Mouse (Mus musculus) macrophage (primary cell): ENCODE data around the gene Spen. TPM values are rescaled to one million over a fixed set of nuclear protein-coding genes. Genes with fewer than 3 reads are reported as not detected.

Source experiments
- H3K27ac ChIP-seq: fragments of 350-480 bp; formaldehyde crosslinking; 2 replicates; pipeline ENCODE4 v1.9.0; 2021
- H3K36me3 ChIP-seq: fragments of 350-480 bp; formaldehyde crosslinking; 2 replicates; pipeline ENCODE4 v1.9.0; 2021; ENCODE audit errors: inconsistent target
- H3K4me3 ChIP-seq: fragments of 350-480 bp; formaldehyde crosslinking; 2 replicates; pipeline ENCODE4 v1.9.0; 2021; ENCODE audit errors: inconsistent target
- H3K79me2 ChIP-seq: fragments of 350-480 bp; formaldehyde crosslinking; 2 replicates; pipeline ENCODE4 v1.9.0; 2021; ENCODE audit errors: inconsistent target
- WGBS: methylation state at CpG from one replicate; pipeline ENCODE4 v1.1.7; 2026; ENCODE audit warnings: inconsistent platforms; ENCODE audit not compliant: missing documents; 5-methylcytosine and 5-hydroxymethylcytosine counted together
- polyA plus RNA-seq: library from polyadenylated mRNA; stranded (reverse); fragments of 250-400 nt; gene quantifications from 3 replicates; pipeline ENCODE4 v1.2.4, GENCODE M21; 2018; ENCODE audit warnings: inconsistent platforms

Spen gene
- polyA plus RNA-seq, 1 experiment from 2014 or later, result 31.4 TPM

- no peaks in the 10 kb centered on the region for H3K36me3 ChIP-seq
- no peak overlapping the region for H3K4me3 ChIP-seq
- H3K79me2 ChIP-seq, result peaks cover 100% of the 10 kb centered on the region
- 87% methylated on average over 5 of the region's 5 CpGs for WGBS
- peak overlapping the region; percentile 69 for H3K27ac ChIP-seq
Observed at GRCm38 (mm10) chr4:141501058-141501457, 37.3 kb downstream of the Spen start.

- peaks cover 100% of the 10 kb centered on the region for H3K79me2 ChIP-seq
- 52% methylated on average over 4 of the region's 4 CpGs for WGBS
- H3K36me3 ChIP-seq, result 0 out of 2 replicates have a peak, but pooled peaks cover 1% of the 10 kb centered on the region
- H3K4me3 ChIP-seq, result no peak overlapping the region
- peak overlapping the region; percentile 69 for H3K27ac ChIP-seq
Observed at GRCm38 (mm10) chr4:141500637-141501036, 37.8 kb downstream of the Spen start.

GRCm38 (mm10) chr4:141488670-141489069, 49.7 kb downstream of the Spen start:
- Histone ChIP-seq H3K79me2 (peaks cover 42% of the 10 kb centered on the region; the same call in 1 of the 2 replicates), H3K27ac (no peak overlapping the region), H3K36me3 (peaks cover 96% of the 10 kb centered on the region), H3K4me3 (no peak overlapping the region)
- WGBS, result 91% methylated on average over 4 of the region's 4 CpGs

GRCm38 (mm10) chr4:141487581-141487980, 50.8 kb downstream of the Spen start:
- 96% methylated on average over 11 of the region's 11 CpGs for WGBS
- H3K4me3 ChIP-seq, result no peak overlapping the region
- H3K36me3 ChIP-seq, result peaks cover 96% of the 10 kb centered on the region
- H3K79me2 ChIP-seq, result peaks cover 31% of the 10 kb centered on the region; the same call in 1 of the 2 replicates
- no peak overlapping the region for H3K27ac ChIP-seq

GRCm38 (mm10) chr4:141484071-141484470, 54.3 kb downstream of the Spen start:
- H3K36me3 ChIP-seq, result peaks cover 96% of the 10 kb centered on the region
- no peaks in the 10 kb centered on the region; the same call in 1 of the 2 replicates for H3K79me2 ChIP-seq
- 94% methylated on average over 11 of the region's 11 CpGs for WGBS
- no peak overlapping the region for H3K27ac ChIP-seq
- no peak overlapping the region for H3K4me3 ChIP-seq

- Histone ChIP-seq H3K4me3 (no peak overlapping the region), H3K79me2 (no peaks in the 10 kb centered on the region; the same call in 1 of the 2 replicates), H3K27ac (peak overlapping the region; percentile 96; the same call in 1 of the 2 replicates), H3K36me3 (peaks cover 84% of the 10 kb centered on the region)
- 98% methylated on average over 8 of the region's 8 CpGs for WGBS
Observed at GRCm38 (mm10) chr4:141479411-141479810, 59.0 kb downstream of the Spen start.

GRCm38 (mm10) chr4:141478794-141479193, 59.6 kb downstream of the Spen start:
- H3K4me3 ChIP-seq, result no peak overlapping the region
- H3K27ac ChIP-seq, result peak overlapping the region; percentile 96
- H3K36me3 ChIP-seq, result peaks cover 84% of the 10 kb centered on the region
- 95% methylated on average over 32 of the region's 32 CpGs for WGBS
- no peaks in the 10 kb centered on the region; the same call in 1 of the 2 replicates for H3K79me2 ChIP-seq

- no peaks in the 10 kb centered on the region; the same call in 1 of the 2 replicates for H3K79me2 ChIP-seq
- H3K36me3 ChIP-seq, result peaks cover 84% of the 10 kb centered on the region
- no peak overlapping the region for H3K4me3 ChIP-seq
- H3K27ac ChIP-seq, result peak overlapping the region; percentile 96
- 68% methylated on average over 21 of the region's 23 CpGs for WGBS
Observed at GRCm38 (mm10) chr4:141478225-141478624, 60.2 kb downstream of the Spen start.

- Histone ChIP-seq H3K4me3 (no peak overlapping the region), H3K36me3 (peaks cover 83% of the 10 kb centered on the region), H3K79me2 (no peaks in the 10 kb centered on the region; the same call in 1 of the 2 replicates), H3K27ac (peak overlapping the region; percentile 96)
- under 1% methylated on average over 16 of the region's 16 CpGs for WGBS
Observed at GRCm38 (mm10) chr4:141477681-141478102, 60.7 kb downstream of the Spen start.

GRCm38 (mm10) chr4:141474431-141474830, 64.0 kb downstream of the Spen start:
- WGBS, result 97% methylated on average over 17 of the region's 19 CpGs
- H3K36me3 ChIP-seq, result peaks cover 86% of the 10 kb centered on the region
- H3K27ac ChIP-seq, result no peak overlapping the region
- no peaks in the 10 kb centered on the region; the same call in 1 of the 2 replicates for H3K79me2 ChIP-seq
- H3K4me3 ChIP-seq, result no peak overlapping the region

GRCm38 (mm10) chr4:141472641-141473321, 65.6 kb downstream of the Spen start:
- Histone ChIP-seq H3K36me3 (peaks cover 89% of the 10 kb centered on the region), H3K4me3 (no peak overlapping the region), H3K27ac (no peak overlapping the region), H3K79me2 (no peaks in the 10 kb centered on the region; the same call in 1 of the 2 replicates)
- WGBS, result 97% methylated on average over 30 of the region's 32 CpGs

GRCm38 (mm10) chr4:141471491-141471890, 66.9 kb downstream of the Spen start:
- WGBS, result 97% methylated on average over 14 of the region's 16 CpGs
- no peaks in the 10 kb centered on the region; the same call in 1 of the 2 replicates for H3K79me2 ChIP-seq
- H3K4me3 ChIP-seq, result no peak overlapping the region
- H3K27ac ChIP-seq, result no peak overlapping the region
- peaks cover 97% of the 10 kb centered on the region for H3K36me3 ChIP-seq

GRCm38 (mm10) chr4:141469343-141469742, 69.1 kb downstream of the Spen start:
- no peak overlapping the region for H3K27ac ChIP-seq
- H3K4me3 ChIP-seq, result no peak overlapping the region
- 93% methylated on average over 9 of the region's 9 CpGs for WGBS
- H3K79me2 ChIP-seq, result no peaks in the 10 kb centered on the region
- peaks cover 97% of the 10 kb centered on the region for H3K36me3 ChIP-seq

GRCm38 (mm10) chr4:141468576-141468975, 69.8 kb downstream of the Spen start:
- Histone ChIP-seq H3K27ac (no peak overlapping the region), H3K79me2 (no peaks in the 10 kb centered on the region), H3K36me3 (peaks cover 97% of the 10 kb centered on the region), H3K4me3 (no peak overlapping the region)
- 71% methylated on average over 8 of the region's 10 CpGs for WGBS

- H3K27ac ChIP-seq, result no peak overlapping the region
- H3K36me3 ChIP-seq, result peaks cover 98% of the 10 kb centered on the region
- WGBS, result 91% methylated on average over 6 of the region's 6 CpGs
- no peak overlapping the region for H3K4me3 ChIP-seq
- no peaks in the 10 kb centered on the region for H3K79me2 ChIP-seq
Observed at GRCm38 (mm10) chr4:141467581-141467927, 70.8 kb downstream of the Spen start.
